Mouse (Mus musculus): Measurements from ENCODE around the gene Zbtb16. TPM values are rescaled to one million over a fixed set of nuclear protein-coding genes. Genes with fewer than 3 reads are reported as not detected.

Gene Zbtb16
- polyA plus RNA-seq, 1 experiment from 2014 or later: 6.6 TPM

- Histone ChIP-seq H3K27ac (ENCODE audit: low read depth, low read length) (no peak overlapping the region), H3K9ac (ENCODE audit: low read length) (no peak overlapping the region), H3K9me3 (ENCODE audit: control insufficient read depth, low read length) (no peaks in the 10 kb centered on the region), H3K4me3 (ENCODE audit: low read depth, low read length) (no peak overlapping the region), H3K4me1 (replicated peaks; ENCODE audit: control insufficient read depth, insufficient read depth, low read length) (peaks cover 36% of the 10 kb centered on the region), H3K36me3 (ENCODE audit: control insufficient read depth, insufficient read depth, low read length) (no peaks in the 10 kb centered on the region), H3K4me2 (ENCODE audit: low read depth, low read length, severe bottlenecking) (no peak overlapping the region), H3K27me3 (ENCODE audit: control insufficient read depth, insufficient read depth, low read length) (peaks cover 2% of the 10 kb centered on the region; the same call in 1 of the 2 replicates)
- ATAC-seq (replicated peaks; ENCODE audit: low FRiP score) (no peak), DNase-seq (ENCODE audit: low spot score) (no peak)
- 63% methylated on average over 6 of the region's 6 CpGs for WGBS
These were observed 102.9 kb downstream of the Zbtb16 start for GRCm38 (mm10) chr9:48733083-48733482.

- peaks cover 34% of the 10 kb centered on the region for H3K4me1 ChIP-seq (replicated peaks; ENCODE audit: control insufficient read depth, insufficient read depth, low read length)
- no peaks in the 10 kb centered on the region for H3K9me3 ChIP-seq (ENCODE audit: control insufficient read depth, low read length)
- peaks cover 2% of the 10 kb centered on the region; the same call in 1 of the 2 replicates for H3K27me3 ChIP-seq (ENCODE audit: control insufficient read depth, insufficient read depth, low read length)
- no peak overlapping the region for H3K9ac ChIP-seq (ENCODE audit: low read length)
- ATAC-seq (replicated peaks; ENCODE audit: low FRiP score) (no peak), DNase-seq (ENCODE audit: low spot score) (no peak)
- no peak overlapping the region for H3K27ac ChIP-seq (ENCODE audit: low read depth, low read length)
- H3K36me3 ChIP-seq (ENCODE audit: control insufficient read depth, insufficient read depth, low read length): no peaks in the 10 kb centered on the region
- H3K4me3 ChIP-seq (ENCODE audit: low read depth, low read length): no peak overlapping the region
- H3K4me2 ChIP-seq (ENCODE audit: low read depth, low read length, severe bottlenecking): no peak overlapping the region
- 76% methylated on average over 8 of the region's 8 CpGs for WGBS
These were observed 104.1 kb downstream of the Zbtb16 start for GRCm38 (mm10) chr9:48731651-48732536.

GRCm38 (mm10) chr9:48730446-48730979, 105.5 kb downstream of the Zbtb16 start:
- no peaks in the 10 kb centered on the region for H3K36me3 ChIP-seq (ENCODE audit: control insufficient read depth, insufficient read depth, low read length)
- H3K27ac ChIP-seq (ENCODE audit: low read depth, low read length): no peak overlapping the region
- H3K9ac ChIP-seq (ENCODE audit: low read length): no peak overlapping the region
- no peak for DNase-seq (ENCODE audit: low spot score)
- H3K4me1 ChIP-seq (replicated peaks; ENCODE audit: control insufficient read depth, insufficient read depth, low read length): peaks cover 24% of the 10 kb centered on the region
- WGBS: 54% methylated on average over 10 of the region's 10 CpGs
- H3K9me3 ChIP-seq (ENCODE audit: control insufficient read depth, low read length): no peaks in the 10 kb centered on the region
- H3K4me3 ChIP-seq (ENCODE audit: low read depth, low read length): no peak overlapping the region
- no peak overlapping the region for H3K4me2 ChIP-seq (ENCODE audit: low read depth, low read length, severe bottlenecking)
- no peak for ATAC-seq (replicated peaks; ENCODE audit: low FRiP score)
- peaks cover 2% of the 10 kb centered on the region; the same call in 1 of the 2 replicates for H3K27me3 ChIP-seq (ENCODE audit: control insufficient read depth, insufficient read depth, low read length)

- no peak overlapping the region for H3K27ac ChIP-seq (ENCODE audit: low read depth, low read length)
- H3K9ac ChIP-seq (ENCODE audit: low read length): no peak overlapping the region
- no peaks in the 10 kb centered on the region for H3K27me3 ChIP-seq (ENCODE audit: control insufficient read depth, insufficient read depth, low read length)
- peaks cover 24% of the 10 kb centered on the region for H3K4me1 ChIP-seq (replicated peaks; ENCODE audit: control insufficient read depth, insufficient read depth, low read length)
- no peak overlapping the region for H3K4me2 ChIP-seq (ENCODE audit: low read depth, low read length, severe bottlenecking)
- WGBS: 69% methylated on average over 3 of the region's 3 CpGs
- ATAC-seq (replicated peaks; ENCODE audit: low FRiP score) (no peak), DNase-seq (ENCODE audit: low spot score) (no peak)
- H3K9me3 ChIP-seq (ENCODE audit: control insufficient read depth, low read length): no peaks in the 10 kb centered on the region
- H3K36me3 ChIP-seq (ENCODE audit: control insufficient read depth, insufficient read depth, low read length): no peaks in the 10 kb centered on the region
- no peak overlapping the region for H3K4me3 ChIP-seq (ENCODE audit: low read depth, low read length)
These were observed 106.6 kb downstream of the Zbtb16 start for GRCm38 (mm10) chr9:48729471-48729870.

GRCm38 (mm10) chr9:48728731-48729123, 107.3 kb downstream of the Zbtb16 start:
- Histone ChIP-seq H3K4me1 (replicated peaks; ENCODE audit: control insufficient read depth, insufficient read depth, low read length) (peaks cover 21% of the 10 kb centered on the region), H3K9ac (ENCODE audit: low read length) (no peak overlapping the region), H3K27me3 (ENCODE audit: control insufficient read depth, insufficient read depth, low read length) (no peaks in the 10 kb centered on the region), H3K9me3 (ENCODE audit: control insufficient read depth, low read length) (no peaks in the 10 kb centered on the region), H3K4me3 (ENCODE audit: low read depth, low read length) (no peak overlapping the region), H3K4me2 (ENCODE audit: low read depth, low read length, severe bottlenecking) (no peak overlapping the region), H3K36me3 (ENCODE audit: control insufficient read depth, insufficient read depth, low read length) (no peaks in the 10 kb centered on the region), H3K27ac (ENCODE audit: low read depth, low read length) (no peak overlapping the region)
- 53% methylated on average over 13 of the region's 13 CpGs for WGBS
- ATAC-seq (replicated peaks; ENCODE audit: low FRiP score): no peak
- no peak for DNase-seq (ENCODE audit: low spot score)

- H3K4me3 ChIP-seq (ENCODE audit: low read depth, low read length): no peak overlapping the region
- H3K27me3 ChIP-seq (ENCODE audit: control insufficient read depth, insufficient read depth, low read length): no peaks in the 10 kb centered on the region
- H3K27ac ChIP-seq (ENCODE audit: low read depth, low read length): no peak overlapping the region
- H3K4me2 ChIP-seq (ENCODE audit: low read depth, low read length, severe bottlenecking): no peak overlapping the region
- peaks cover 21% of the 10 kb centered on the region for H3K4me1 ChIP-seq (replicated peaks; ENCODE audit: control insufficient read depth, insufficient read depth, low read length)
- WGBS: 44% methylated on average over 10 of the region's 10 CpGs
- no peak for ATAC-seq (replicated peaks; ENCODE audit: low FRiP score)
- H3K36me3 ChIP-seq (ENCODE audit: control insufficient read depth, insufficient read depth, low read length): no peaks in the 10 kb centered on the region
- DNase-seq (ENCODE audit: low spot score): no peak
- no peaks in the 10 kb centered on the region for H3K9me3 ChIP-seq (ENCODE audit: control insufficient read depth, low read length)
- H3K9ac ChIP-seq (ENCODE audit: low read length): no peak overlapping the region
These were observed 107.8 kb downstream of the Zbtb16 start for GRCm38 (mm10) chr9:48728083-48728730.

- H3K4me3 ChIP-seq (ENCODE audit: low read depth, low read length): no peak overlapping the region
- 91% methylated on average over 8 of the region's 8 CpGs for WGBS
- no peaks in the 10 kb centered on the region for H3K9me3 ChIP-seq (ENCODE audit: control insufficient read depth, low read length)
- no peak overlapping the region for H3K9ac ChIP-seq (ENCODE audit: low read length)
- no peak overlapping the region for H3K27ac ChIP-seq (ENCODE audit: low read depth, low read length)
- no peaks in the 10 kb centered on the region for H3K36me3 ChIP-seq (ENCODE audit: control insufficient read depth, insufficient read depth, low read length)
- H3K4me2 ChIP-seq (ENCODE audit: low read depth, low read length, severe bottlenecking): no peak overlapping the region
- H3K4me1 ChIP-seq (replicated peaks; ENCODE audit: control insufficient read depth, insufficient read depth, low read length): peaks cover 21% of the 10 kb centered on the region
- DNase-seq (ENCODE audit: low spot score) (no peak), ATAC-seq (replicated peaks; ENCODE audit: low FRiP score) (no peak)
- H3K27me3 ChIP-seq (ENCODE audit: control insufficient read depth, insufficient read depth, low read length): no peaks in the 10 kb centered on the region
These were observed 109.7 kb downstream of the Zbtb16 start for GRCm38 (mm10) chr9:48726341-48726740.

- 81% methylated on average over 4 of the region's 4 CpGs for WGBS
- Histone ChIP-seq H3K4me2 (ENCODE audit: low read depth, low read length, severe bottlenecking) (no peak overlapping the region), H3K4me1 (replicated peaks; ENCODE audit: control insufficient read depth, insufficient read depth, low read length) (peaks cover 21% of the 10 kb centered on the region), H3K27ac (ENCODE audit: low read depth, low read length) (no peak overlapping the region), H3K4me3 (ENCODE audit: low read depth, low read length) (no peak overlapping the region), H3K9me3 (ENCODE audit: control insufficient read depth, low read length) (no peaks in the 10 kb centered on the region), H3K27me3 (ENCODE audit: control insufficient read depth, insufficient read depth, low read length) (no peaks in the 10 kb centered on the region), H3K9ac (ENCODE audit: low read length) (no peak overlapping the region), H3K36me3 (ENCODE audit: control insufficient read depth, insufficient read depth, low read length) (no peaks in the 10 kb centered on the region)
- no peak for DNase-seq (ENCODE audit: low spot score)
- no peak for ATAC-seq (replicated peaks; ENCODE audit: low FRiP score)
These were observed 110.1 kb downstream of the Zbtb16 start for GRCm38 (mm10) chr9:48725918-48726317.

Data from forebrain, embryonic 11.5 days (tissue).